ENCODE assay signal across 27 mouse cellular contexts in genomic region chr1:136605790-136606189, GRCm38 (mm10). TPM values are rescaled to one million over a fixed set of nuclear protein-coding genes. Genes with fewer than 3 reads are reported as not detected.
DNase-seq lines count a peak whose midpoint lies in the region; ATAC-seq and TF ChIP-seq lines count a peak whose summit lies in the region.
"Had no signal": no experiment of that assay in that cellular context is flagged by ENCODE, and none has a peak within 500 bp of the region (broad histone marks: within the 10 kb centered on the region; RNA-seq: fewer than 3 reads in every experiment).

No protein-coding gene starts in this region.

- intact Hi-C loops in heart, postnatal 25 days (cut with DNase I) = no loop called here

- no peak for TF ChIP-seq CTCF in testis, adult 2 months (IDR thresholded peaks at IDR 0.05; ENCODE audit: control insufficient read depth, insufficient read depth, insufficient replicate concordance, low read depth, low read length)

- no peak overlapping the region for H3K4me2 ChIP-seq in intestine, embryonic 16.5 days (ENCODE audit: low read depth, low read length)
- H3K4me2 ChIP-seq: embryonic facial prominence, embryonic 13.5 days; forebrain, embryonic 12.5 days; hindbrain, embryonic 13.5 days; limb, embryonic 13.5 days; liver, embryonic 11.5 days had no signal

- H3K36me3 ChIP-seq in testis, adult 2 months (ENCODE audit: control insufficient read depth, insufficient read depth, low read length) = no peaks in the 10 kb centered on the region
- H3K36me3 ChIP-seq in intestine, embryonic 16.5 days (ENCODE audit: control insufficient read depth, insufficient read depth, low read length) = no peaks in the 10 kb centered on the region
- H3K36me3 ChIP-seq: embryonic facial prominence, embryonic 13.5 days; forebrain, embryonic 12.5 days; G1E; heart, embryonic 10.5 days; hindbrain, embryonic 13.5 days; limb, embryonic 13.5 days had no signal

- peak overlapping the region; percentile 73 for H3K4me3 ChIP-seq in testis, adult 2 months (ENCODE audit: control insufficient read depth, low read depth, low read length)
- no peak overlapping the region for H3K4me3 ChIP-seq in intestine, embryonic 16.5 days (ENCODE audit: low read length)
- H3K4me3 ChIP-seq: embryonic facial prominence, embryonic 13.5 days; erythroblast, embryonic 14.5 days; forebrain, embryonic 12.5 days; heart, embryonic 10.5 days; hindbrain, embryonic 13.5 days; limb, embryonic 13.5 days had no signal

- 57% methylated on average over 9 of the region's 9 CpGs for WGBS in intestine, embryonic 16.5 days

- 0 out of 2 replicates have a peak, but pooled peaks have one; percentile 48 for ATAC-seq in intestine, embryonic 16.5 days
- ATAC-seq: forebrain, postnatal 0 days had no signal

- H3K9ac ChIP-seq in intestine, embryonic 16.5 days (ENCODE audit: low read depth, low read length) = no peak overlapping the region
- H3K9ac ChIP-seq: embryonic facial prominence, embryonic 13.5 days; forebrain, embryonic 12.5 days; forebrain, postnatal 0 days; hindbrain, embryonic 13.5 days; limb, embryonic 13.5 days had no signal

- H3K9me3 ChIP-seq in intestine, embryonic 16.5 days (ENCODE audit: control insufficient read depth, low read length) = no peaks in the 10 kb centered on the region
- H3K9me3 ChIP-seq: embryonic facial prominence, embryonic 13.5 days; forebrain, embryonic 12.5 days; G1E; heart, embryonic 10.5 days; hindbrain, embryonic 13.5 days; limb, embryonic 13.5 days had no signal

- H3K27ac ChIP-seq in testis, adult 2 months (ENCODE audit: control insufficient read depth, insufficient read depth, low read depth, low read length) = no peak overlapping the region
- H3K27ac ChIP-seq in intestine, embryonic 16.5 days (ENCODE audit: low read length) = no peak overlapping the region
- H3K27ac ChIP-seq: embryonic facial prominence, embryonic 13.5 days; forebrain, embryonic 12.5 days; heart, embryonic 10.5 days; hindbrain, embryonic 13.5 days; kidney, postnatal 0 days; limb, embryonic 13.5 days had no signal

- TF ChIP-seq POLR2A in testis, adult 2 months (IDR thresholded peaks at IDR 0.05; ENCODE audit: control insufficient read depth, low read depth, low read length) = no peak

- H3K4me1 ChIP-seq in testis, adult 2 months (ENCODE audit: control insufficient read depth, insufficient read depth, low read length) = peaks cover 3% of the 10 kb centered on the region; the same call in 1 of the 2 replicates
- H3K4me1 ChIP-seq in intestine, embryonic 16.5 days (ENCODE audit: control insufficient read depth, insufficient read depth, low read length) = no peaks in the 10 kb centered on the region
- H3K4me1 ChIP-seq: embryonic facial prominence, embryonic 13.5 days; forebrain, embryonic 12.5 days; heart, embryonic 10.5 days; hindbrain, embryonic 13.5 days had no signal

- DNase-seq in heart, adult 11 months = peak; percentile 23
- DNase-seq in heart, postnatal 25 days (ENCODE audit: low spot score) = no peak
- DNase-seq in testis, postnatal 14 days (ENCODE audit: low spot score) = no peak
- no peak for DNase-seq in embryo, embryonic 10.5 days (ENCODE audit: low spot score)
- no peak for DNase-seq in ovary, postnatal 36 days (ENCODE audit: low spot score)
- DNase-seq: adrenal gland, adult 8-10 months; cerebellum, adult 8-10 months; cerebellum, postnatal 25 days; forebrain, postnatal 0 days; gastrocnemius, postnatal 14 days; heart, postnatal 4 days; kidney, adult 2 months; lung, adult 18-20 months; lung, postnatal 10 days; midbrain, embryonic 14.5 days; thymus, postnatal 25 days had no signal

- no peaks in the 10 kb centered on the region for H3K27me3 ChIP-seq in testis, adult 2 months (ENCODE audit: control insufficient read depth, insufficient read depth, low read length)
- no peaks in the 10 kb centered on the region for H3K27me3 ChIP-seq in intestine, embryonic 16.5 days (replicated peaks; ENCODE audit: control insufficient read depth, insufficient read depth, low read length)
- H3K27me3 ChIP-seq: embryonic facial prominence, embryonic 13.5 days; forebrain, embryonic 12.5 days; hindbrain, embryonic 13.5 days; limb, embryonic 13.5 days had no signal

RNA-seq across cellular contexts. Expression of gene Zfp281, which starts 18.9 kb away (rescaled TPM):
- 10 to 100 TPM; 10.1 to 12.0 TPM for total RNA-seq in heart, postnatal 25 days (2021)
- 2.0 and 2.3 TPM in 2 replicates for polyA plus RNA-seq in testis, adult 2 months (2012; rRNA removed)
- polyA plus RNA-seq in intestine, embryonic 16.5 days (2015; fragmentation: Nextera tagmentation; extraction: Ambion mirVana) = 11.1 and 12.0 TPM in 2 replicates
